Mouse (Mus musculus) CD4-positive, CD25-positive, alpha-beta regulatory T cell (primary cell): Measurements from ENCODE around the gene Ccz1. TPM values are rescaled to one million over a fixed set of nuclear protein-coding genes. Genes with fewer than 3 reads are reported as not detected.

Experiments
- polyA plus RNA-seq: library from polyadenylated mRNA; unstranded; fragments of 100-300 nt; shearing (Covaris generic); gene quantifications from one replicate; pipeline ENCODE4 v1.2.1, GENCODE M21; 2017

The Ccz1 gene
- 70.2 TPM for polyA plus RNA-seq

DNA sequence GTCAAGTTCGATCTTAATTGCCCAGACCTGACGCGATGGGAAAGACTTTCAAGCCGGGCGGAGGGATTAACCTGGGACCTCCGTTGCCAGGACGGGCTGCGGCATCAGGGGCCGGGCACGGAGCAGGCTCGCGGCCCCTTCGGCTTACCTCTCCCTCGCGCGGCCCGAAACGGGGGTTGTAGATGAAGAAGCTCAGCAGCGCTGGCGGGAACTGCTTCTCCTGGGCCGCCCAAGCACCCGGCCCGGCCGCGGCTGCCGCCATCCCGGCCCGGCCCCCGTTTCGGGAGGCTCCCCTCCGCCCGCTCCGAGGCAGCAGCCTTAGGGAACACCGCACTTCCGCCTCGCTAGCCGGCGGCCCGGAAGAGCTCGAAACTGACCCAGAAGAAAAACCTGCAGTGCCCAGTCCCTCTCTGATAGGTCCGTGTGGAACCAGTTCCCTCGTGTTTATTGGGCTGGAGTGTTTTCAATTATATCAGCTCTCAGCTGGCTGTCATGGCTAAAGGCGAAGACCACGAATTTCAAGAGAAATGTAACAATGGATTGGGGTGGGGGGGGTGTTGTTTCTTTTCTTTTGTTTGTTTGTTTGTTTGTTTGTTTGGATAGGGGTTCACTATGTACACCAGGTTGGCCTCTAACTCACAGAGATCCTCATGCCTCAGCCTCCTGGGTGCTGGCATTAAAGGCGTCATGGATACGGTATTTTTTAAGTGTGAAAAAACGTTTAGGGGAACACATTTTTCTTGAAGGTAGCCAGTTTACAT lies at the start of gene Ccz1:
TSS of gene Ccz1 (minus strand) at position 327 of the 761 bp plus-strand sequence.

DNA sequence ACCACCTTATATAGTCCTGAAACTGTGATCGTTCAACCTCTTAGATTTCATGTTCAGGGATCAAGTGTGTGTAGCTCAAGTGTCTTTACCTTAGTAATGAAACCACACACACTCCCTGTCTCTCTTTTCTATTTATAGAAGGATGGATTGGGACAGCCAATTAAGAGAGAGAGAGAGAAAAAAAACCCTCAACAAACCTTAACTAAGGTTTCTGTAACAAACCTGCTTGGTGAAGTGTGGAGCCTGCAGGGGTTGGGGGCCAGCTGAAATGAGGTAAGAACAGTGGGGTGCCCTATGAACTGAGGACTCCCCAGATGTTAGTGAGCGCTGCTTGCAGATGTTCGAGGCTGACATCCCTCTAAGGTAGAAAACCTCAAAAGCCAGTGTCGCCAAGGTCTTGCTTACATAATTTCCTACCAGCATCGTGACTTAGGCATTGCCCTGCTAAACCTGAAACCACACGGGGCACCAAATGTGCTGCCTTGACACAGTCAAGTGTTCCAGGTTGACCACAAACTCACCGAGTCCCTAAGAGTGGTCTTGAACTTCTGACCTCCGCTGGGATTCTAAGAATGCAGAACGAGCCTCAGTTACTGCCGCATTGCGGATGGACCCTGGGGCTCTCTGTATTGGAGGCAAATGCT lies 12.1 kb upstream of the Ccz1 start, which contains the start of gene Ocm:
TSS of gene Ocm (minus strand) at position 51 of the 644 bp plus-strand sequence.

Other genes with a start within 250 kb of the Ccz1 start
- gene Eif2ak1, start 197.1 kb downstream of the Ccz1 start, polyA plus RNA-seq, result 58.6 TPM
- 0.49 TPM for gene Ankrd61, start 117.2 kb downstream of the Ccz1 start, polyA plus RNA-seq
- 54.6 TPM for gene Aimp2, start 105.0 kb downstream of the Ccz1 start, polyA plus RNA-seq
- gene Pms2, start 104.9 kb downstream of the Ccz1 start, polyA plus RNA-seq, result 35.9 TPM
- 2.6 TPM for gene Gm42421, start 86.7 kb downstream of the Ccz1 start, polyA plus RNA-seq
- 1.3 TPM for gene Rsph10b, start 81.8 kb downstream of the Ccz1 start, polyA plus RNA-seq
- gene Ocm, start 11.8 kb upstream of the Ccz1 start, polyA plus RNA-seq, result not detected
- 15.7 TPM for gene Lmtk2, start 85.6 kb upstream of the Ccz1 start, polyA plus RNA-seq
- 0.05 TPM for gene Bhlha15, start 175.4 kb upstream of the Ccz1 start, polyA plus RNA-seq
- gene Tecpr1, start 208.7 kb upstream of the Ccz1 start, polyA plus RNA-seq, result 209 TPM
- gene Bri3, start 229.6 kb upstream of the Ccz1 start, polyA plus RNA-seq, result 6.2 TPM